Mouse (Mus musculus): ENCODE results near the gene Gm26566. TPM values are rescaled to one million over a fixed set of nuclear protein-coding genes. Genes with fewer than 3 reads are reported as not detected.
"Not testable (repeated sequence)": the region's sequence is repeated elsewhere in the genome, so short reads cannot be mapped to it uniquely, and the experiment has no call there.

The Gm26566 gene
- polyA plus RNA-seq, 2 experiments from 2014 or later: not detected

DNA sequence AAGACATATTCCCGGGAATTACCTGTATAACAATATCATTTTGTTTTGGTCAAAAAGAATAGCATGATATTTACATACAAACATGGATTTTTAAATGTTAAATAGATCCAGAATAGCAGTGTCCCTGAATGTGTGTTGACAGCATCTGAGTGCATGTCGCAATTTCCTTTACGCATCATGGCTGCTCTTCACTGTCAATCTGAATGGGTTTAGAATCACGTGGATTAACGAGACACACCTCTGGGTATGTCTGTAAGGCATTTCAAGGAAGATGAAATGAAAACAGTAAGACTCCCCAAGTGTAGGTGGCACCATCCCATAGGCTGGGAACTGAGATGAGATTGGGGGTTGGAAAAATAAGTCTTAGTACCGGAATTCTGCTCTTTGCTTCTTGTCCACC, 17.4 kb downstream of the Gm26566 start:
- no peak for ATAC-seq

GRCm38 (mm10) chr4:88741426-88741825, 19.8 kb downstream of the Gm26566 start:
- ATAC-seq: no peak

DNA sequence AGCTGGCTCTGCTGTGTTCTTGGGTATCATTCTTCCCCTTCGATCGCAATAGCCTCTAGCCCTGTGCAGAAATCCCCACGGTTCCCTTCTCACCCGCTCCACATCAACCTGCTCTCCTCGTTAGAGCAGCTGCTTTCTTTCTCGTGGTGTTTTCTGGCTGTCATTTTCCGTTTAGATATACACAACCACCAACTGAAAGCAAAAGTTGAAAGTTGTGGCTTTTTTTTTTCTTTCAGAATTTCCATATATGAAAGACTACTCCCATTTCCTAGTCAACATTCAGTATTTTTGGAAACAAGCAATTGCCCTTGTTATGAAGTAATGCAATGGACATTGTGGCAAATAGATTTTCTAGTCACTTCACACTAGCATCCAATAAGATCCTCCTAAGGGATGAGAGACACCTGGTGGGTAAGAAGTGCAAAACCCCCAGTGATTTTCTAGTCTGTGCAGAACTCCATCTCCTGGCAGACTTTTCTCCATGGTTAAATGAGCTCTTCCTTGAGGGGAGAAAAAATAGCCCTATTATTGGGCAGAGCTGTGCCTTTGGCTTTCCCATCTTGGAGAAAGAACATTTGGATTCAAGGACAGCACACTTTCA, 21.3 kb downstream of the Gm26566 start:
- peak; percentile 66 for ATAC-seq

DNA sequence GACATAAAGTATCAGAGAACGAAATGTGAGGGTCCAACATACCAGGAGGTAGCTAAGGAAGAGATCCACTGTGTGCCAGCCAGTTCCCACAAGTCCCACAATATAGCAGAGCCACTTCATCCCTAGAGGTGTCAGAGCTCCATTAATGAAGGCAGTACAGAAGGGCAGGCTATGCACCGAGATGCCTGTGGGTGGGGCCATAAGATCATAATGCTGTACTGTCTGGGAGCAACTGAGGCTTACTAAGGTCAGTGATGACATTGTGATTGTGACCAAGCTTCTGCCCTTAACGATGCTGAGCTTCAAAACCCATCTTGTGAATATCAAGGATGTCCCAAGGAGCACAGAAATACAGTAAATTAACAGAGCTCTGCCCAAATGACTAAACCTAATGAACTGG, 22.6 kb downstream of the Gm26566 start:
- peak; percentile 38 for ATAC-seq

DNA sequence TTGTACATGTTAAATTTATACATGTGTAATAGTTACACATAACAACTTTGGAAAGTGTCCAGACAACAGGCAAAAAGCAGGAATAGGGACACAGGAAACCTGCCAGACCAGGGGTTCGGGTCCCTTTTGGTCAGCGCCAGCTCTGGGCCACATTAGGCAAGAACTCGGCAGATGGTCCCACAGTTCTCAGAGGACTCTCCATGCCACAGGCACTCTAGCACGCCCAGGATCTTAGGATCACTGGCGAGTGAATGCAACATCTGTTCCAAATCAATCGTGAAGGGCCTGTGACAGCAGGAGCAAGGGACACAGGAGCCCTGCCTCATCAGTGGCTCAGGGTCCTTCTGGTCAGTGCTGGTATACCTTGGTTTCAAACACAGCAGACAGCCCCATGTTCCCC, 28.3 kb downstream of the Gm26566 start:
- ATAC-seq: no peak

DNA sequence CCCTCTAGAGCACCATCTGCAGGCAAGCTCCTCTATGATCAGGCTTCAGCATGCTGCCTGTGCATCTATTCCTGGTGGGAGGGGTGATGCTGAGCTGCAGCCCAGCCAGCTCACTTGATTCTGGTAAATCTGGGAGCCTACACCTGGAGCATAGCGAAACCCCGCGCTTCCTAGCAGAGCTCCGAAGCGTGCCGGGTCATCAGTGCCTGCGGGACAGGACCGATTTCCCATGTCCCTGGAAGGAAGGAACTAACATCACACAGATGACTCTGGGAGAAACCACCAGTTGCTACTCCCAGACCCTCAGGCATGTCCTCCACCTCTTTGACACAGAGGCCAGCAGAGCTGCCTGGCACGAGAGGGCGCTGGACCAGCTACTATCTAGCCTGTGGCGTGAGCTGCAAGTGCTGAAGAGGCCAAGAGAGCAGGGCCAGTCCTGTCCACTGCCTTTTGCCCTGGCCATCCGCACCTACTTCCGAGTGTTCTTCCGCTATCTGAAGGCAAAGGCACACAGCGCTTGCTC, 33.3 kb downstream of the Gm26566 start, which contains the start of gene Gm13271:
TSS of gene Gm13271 (plus strand) at position 51 of the 523 bp plus-strand sequence.
- not testable (repeated sequence) for ATAC-seq

GRCm38 (mm10) chr4:88756581-88757513, 35.2 kb downstream of the Gm26566 start:
- ATAC-seq: not testable (repeated sequence)

- ATAC-seq: peak; percentile 100
Observed at GRCm38 (mm10) chr4:88757628-88758031, 36.0 kb downstream of the Gm26566 start.

DNA sequence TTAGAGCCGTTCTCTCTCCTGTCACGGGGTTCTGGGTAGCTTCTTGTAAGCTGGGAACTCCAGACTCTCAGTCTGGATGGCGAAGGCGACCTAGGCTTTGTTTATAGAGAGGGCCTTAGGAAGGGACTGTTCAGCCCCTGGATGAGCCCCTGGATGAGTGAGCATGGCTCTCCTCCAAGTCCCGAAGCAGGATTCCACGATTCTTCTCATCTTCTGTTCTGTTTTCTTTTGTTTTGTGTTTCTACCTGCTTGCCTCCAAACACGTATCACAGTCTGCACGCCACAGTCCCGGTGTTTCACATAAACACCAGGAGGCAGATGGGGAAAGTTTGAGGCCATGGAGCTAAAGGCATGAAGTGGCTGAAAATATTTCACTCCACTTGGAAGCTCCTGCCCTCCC, 37.1 kb downstream of the Gm26566 start:
- not testable (repeated sequence) for ATAC-seq

DNA sequence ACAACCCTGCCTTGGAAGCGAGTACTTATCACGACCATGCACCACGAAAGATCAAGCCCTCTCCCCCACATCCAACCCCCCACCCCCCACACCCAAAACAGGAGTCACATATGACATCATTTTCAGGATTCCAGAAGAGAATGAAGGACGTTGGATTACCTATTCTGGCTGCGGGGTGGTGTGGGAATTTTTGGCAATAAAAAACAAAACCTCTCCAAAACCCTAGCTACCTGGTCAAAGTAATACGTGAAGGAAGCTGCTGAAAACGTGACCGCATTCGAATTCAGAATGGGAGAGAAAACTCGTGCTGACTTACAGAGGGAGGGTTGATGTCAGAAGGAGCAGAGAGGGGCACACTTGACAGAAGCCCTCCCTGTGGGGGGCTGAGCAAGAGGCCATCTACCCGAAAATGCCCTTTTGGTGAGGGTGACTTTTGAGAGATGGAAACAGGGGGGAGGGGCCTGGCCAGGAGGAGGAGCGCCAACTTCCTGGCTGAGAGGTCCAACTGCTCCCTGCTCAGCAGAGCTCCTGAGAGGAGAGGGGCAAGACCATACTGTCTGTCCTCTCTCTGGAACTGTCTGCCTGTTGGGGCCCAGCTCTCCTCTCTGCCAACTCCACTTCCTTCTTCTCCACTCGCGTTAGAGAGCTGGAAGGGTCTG, 38.1 kb downstream of the Gm26566 start, which contains the start of gene Gm13283:
TSS of gene Gm13283 (plus strand) at position 510 of the 659 bp plus-strand sequence.
- not testable (repeated sequence) for ATAC-seq

DNA sequence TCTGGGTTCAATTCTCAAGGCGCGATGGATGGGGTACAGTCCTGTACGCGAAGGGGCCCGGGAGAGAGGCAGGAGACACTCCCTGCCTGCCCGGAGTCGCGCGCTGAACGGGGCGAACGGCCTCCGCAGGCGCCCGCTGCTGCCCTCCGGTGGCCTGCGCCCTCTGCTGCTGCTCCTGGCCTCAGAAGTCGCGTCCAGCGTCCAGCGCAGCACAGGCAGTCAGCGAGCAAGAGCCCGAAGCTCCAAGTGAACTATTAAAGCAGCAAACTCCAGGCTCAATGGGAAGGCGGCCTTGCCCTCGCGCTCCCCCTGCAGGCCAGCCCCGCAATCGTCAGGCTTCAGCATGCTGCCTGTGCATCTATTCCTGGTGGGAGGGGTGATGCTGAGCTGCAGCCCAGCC, 38.8 kb downstream of the Gm26566 start:
- ATAC-seq: not testable (repeated sequence)

DNA sequence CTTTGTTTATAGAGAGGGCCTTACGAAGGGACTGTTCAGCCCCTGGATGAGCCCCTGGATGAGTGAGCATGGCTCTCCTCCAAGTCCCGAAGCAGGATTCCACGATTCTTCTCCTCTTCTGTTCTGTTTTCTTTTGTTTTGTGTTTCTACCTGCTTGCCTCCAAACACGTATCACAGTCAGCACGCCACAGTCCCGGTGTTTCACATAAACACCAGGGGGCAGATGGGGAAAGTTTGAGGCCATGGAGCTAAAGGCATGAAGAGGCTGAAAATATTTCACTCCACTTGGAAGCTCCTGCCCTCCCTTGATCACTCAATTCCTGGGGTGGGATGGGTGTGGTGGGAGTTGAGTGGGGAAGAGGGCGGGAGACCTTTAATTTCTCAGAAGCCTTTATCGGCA, 40.2 kb downstream of the Gm26566 start:
- not testable (repeated sequence) for ATAC-seq

GRCm38 (mm10) chr4:88762341-88762740, 40.7 kb downstream of the Gm26566 start:
- not testable (repeated sequence) for ATAC-seq

- not testable (repeated sequence) for ATAC-seq
Observed at GRCm38 (mm10) chr4:88763384-88764018, 41.9 kb downstream of the Gm26566 start.

Other genes with a start within 250 kb of the Gm26566 start
- not detected for gene Ifnb1, start 199.0 kb upstream of the Gm26566 start, polyA plus RNA-seq (2017; shearing (Covaris generic))
- not detected for gene Ifna15, start 163.6 kb upstream of the Gm26566 start, polyA plus RNA-seq (2017; shearing (Covaris generic))
- not detected for gene Ifna14, start 150.0 kb upstream of the Gm26566 start, polyA plus RNA-seq (2017; shearing (Covaris generic))
- gene Ifna9, start 129.4 kb upstream of the Gm26566 start, polyA plus RNA-seq (2017; shearing (Covaris generic)): not detected
- gene Ifna12, start 118.4 kb upstream of the Gm26566 start, polyA plus RNA-seq (2017; shearing (Covaris generic)): not detected
- gene C87499, start 87.4 kb upstream of the Gm26566 start, polyA plus RNA-seq (2017; shearing (Covaris generic)): not detected
- gene Ifna13, start 77.3 kb upstream of the Gm26566 start, polyA plus RNA-seq (2017; shearing (Covaris generic)): under 1 TPM in 1 of 2 experiments, not detected in 1; 0.40 TPM
- not detected for gene Ifna16, start 44.9 kb upstream of the Gm26566 start, polyA plus RNA-seq (2017; shearing (Covaris generic))
- not detected for gene Ifna2, start 37.9 kb upstream of the Gm26566 start, polyA plus RNA-seq (2017; shearing (Covaris generic))
- gene Ifnab, start 30.4 kb upstream of the Gm26566 start, polyA plus RNA-seq (2017; shearing (Covaris generic)): not detected
- gene Klhl9, start 660 bp downstream of the Gm26566 start, polyA plus RNA-seq (2017; shearing (Covaris generic)): 10 to 100 TPM; 27.3 to 43.0 TPM
- gene Gm13271, start 33.1 kb downstream of the Gm26566 start, polyA plus RNA-seq (2017; shearing (Covaris generic)): not detected
- gene Gm13283, start 38.3 kb downstream of the Gm26566 start, polyA plus RNA-seq (2017; shearing (Covaris generic)): under 1 TPM in 1 of 2 experiments, not detected in 1; 0.28 TPM
- gene Gm13290, start 52.0 kb downstream of the Gm26566 start, polyA plus RNA-seq (2017; shearing (Covaris generic)): not detected
- not detected for gene Gm13289, start 55.1 kb downstream of the Gm26566 start, polyA plus RNA-seq (2017; shearing (Covaris generic))
- not detected for gene Gm13272, start 58.0 kb downstream of the Gm26566 start, polyA plus RNA-seq (2017; shearing (Covaris generic))
- gene Ifnz, start 60.3 kb downstream of the Gm26566 start, polyA plus RNA-seq (2017; shearing (Covaris generic)): under 1 TPM in 1 of 2 experiments, not detected in 1; 0.79 TPM
- gene Gm13276, start 63.9 kb downstream of the Gm26566 start, polyA plus RNA-seq (2017; shearing (Covaris generic)): not detected
- gene Gm13277, start 66.8 kb downstream of the Gm26566 start, polyA plus RNA-seq (2017; shearing (Covaris generic)): not detected
- not detected for gene Gm13278, start 69.7 kb downstream of the Gm26566 start, polyA plus RNA-seq (2017; shearing (Covaris generic))
- not detected for gene Gm13275, start 72.7 kb downstream of the Gm26566 start, polyA plus RNA-seq (2017; shearing (Covaris generic))
- gene Gm13279, start 75.6 kb downstream of the Gm26566 start, polyA plus RNA-seq (2017; shearing (Covaris generic)): not detected
- not detected for gene Gm13285, start 77.9 kb downstream of the Gm26566 start, polyA plus RNA-seq (2017; shearing (Covaris generic))
- gene Gm13287, start 81.4 kb downstream of the Gm26566 start, polyA plus RNA-seq (2017; shearing (Covaris generic)): not detected
- gene Gm13288, start 83.7 kb downstream of the Gm26566 start, polyA plus RNA-seq (2017; shearing (Covaris generic)): not detected
- gene Ifna7, start 94.4 kb downstream of the Gm26566 start, polyA plus RNA-seq (2017; shearing (Covaris generic)): not detected
- gene Ifna11, start 98.2 kb downstream of the Gm26566 start, polyA plus RNA-seq (2017; shearing (Covaris generic)): not detected
- not detected for gene Ifna6, start 105.6 kb downstream of the Gm26566 start, polyA plus RNA-seq (2017; shearing (Covaris generic))
- not detected for gene Ifna5, start 113.7 kb downstream of the Gm26566 start, polyA plus RNA-seq (2017; shearing (Covaris generic))
- not detected for gene Ifna4, start 120.1 kb downstream of the Gm26566 start, polyA plus RNA-seq (2017; shearing (Covaris generic))
- gene Ifna1, start 128.3 kb downstream of the Gm26566 start, polyA plus RNA-seq (2017; shearing (Covaris generic)): not detected
- not detected for gene Ifne, start 158.4 kb downstream of the Gm26566 start, polyA plus RNA-seq (2017; shearing (Covaris generic))

Measured in CD4-positive, CD25-positive, alpha-beta regulatory T cell, adult 4 months (primary cell).